Mouse (Mus musculus): Measurements from ENCODE around the gene Gdpgp1. TPM values are rescaled to one million over a fixed set of nuclear protein-coding genes. Genes with fewer than 3 reads are reported as not detected.

Gene Gdpgp1
- total and polyA plus RNA-seq, 3 experiments = 4.0 to 4.6 TPM; not detected in 1

- peak; percentile 31; the same call in 1 of the 2 replicates for TF ChIP-seq TCF12 (IDR thresholded peaks at IDR 0.05; ENCODE audit: low read depth, low read length)
- peak; percentile 30; the same call in 1 of the 2 replicates for TF ChIP-seq MXI1 (IDR thresholded peaks at IDR 0.05; ENCODE audit: low read depth, low read length)
- peak; percentile 63 for TF ChIP-seq SIN3A (IDR thresholded peaks at IDR 0.05; ENCODE audit: low read length)
- peak; percentile 75 for TF ChIP-seq BHLHE40 (IDR thresholded peaks at IDR 0.05; ENCODE audit: borderline replicate concordance, low read depth, low read length)
- peak; percentile 77 for TF ChIP-seq ETS1 (IDR thresholded peaks at IDR 0.05; ENCODE audit: low read depth, low read length)
- no peak for TF ChIP-seq USF1 (IDR thresholded peaks at IDR 0.05; ENCODE audit: low read depth, low read length)
- TF ChIP-seq CHD1 (IDR thresholded peaks at IDR 0.05; ENCODE audit: low read depth, low read length) = no peak
- Histone ChIP-seq H3K27ac (ENCODE audit: control insufficient read depth, low read depth, low read length) (no peak overlapping the region), H3K4me3 (ENCODE audit: control insufficient read depth in 1 of 2, insufficient read depth in 1 of 2, low read depth in 2 of 2, low read length in 2 of 2) (no peak overlapping the region), H3K9me3 (replicated peaks; ENCODE audit: insufficient read depth, low read length) (no peaks in the 10 kb centered on the region), H3K9ac (ENCODE audit: control insufficient read depth, low read depth, low read length, poor library complexity, severe bottlenecking) (no peak overlapping the region), H3K4me1 (ENCODE audit: control insufficient read depth in 1 of 2, insufficient read depth in 2 of 2, low read length in 2 of 2) (peaks cover 14 to 56% of the 10 kb centered on the region in 2 experiments), H3K36me3 (ENCODE audit: control insufficient read depth in 1 of 2, insufficient read depth in 2 of 2, low read length in 2 of 2) (peaks cover 0 to 44% of the 10 kb centered on the region in 2 experiments; a peak in 2 of 4 replicates), H3K27me3 (ENCODE audit: control insufficient read depth in 1 of 2, insufficient read depth in 2 of 2, low read length in 2 of 2) (no peaks in the 10 kb centered on the region), H3K79me2 (ENCODE audit: control insufficient read depth, insufficient read depth, low read length, poor library complexity) (peaks cover 67% of the 10 kb centered on the region)
- DNase-seq (ENCODE audit: low read depth, low spot score) = no peak
Observed at GRCm38 (mm10) chr7:80204961-80205360, 27.7 kb upstream of the Gdpgp1 start.

- Histone ChIP-seq H3K36me3 (ENCODE audit: control insufficient read depth in 1 of 2, insufficient read depth in 2 of 2, low read length in 2 of 2) (peaks cover 0 to 49% of the 10 kb centered on the region in 2 experiments; a peak in 2 of 4 replicates), H3K27ac (ENCODE audit: control insufficient read depth, low read depth, low read length) (peak overlapping the region; percentile 44), H3K9me3 (replicated peaks; ENCODE audit: insufficient read depth, low read length) (no peaks in the 10 kb centered on the region), H3K4me3 (ENCODE audit: control insufficient read depth in 1 of 2, insufficient read depth in 1 of 2, low read depth in 2 of 2, low read length in 2 of 2) (no peak overlapping the region), H3K4me1 (ENCODE audit: control insufficient read depth in 1 of 2, insufficient read depth in 2 of 2, low read length in 2 of 2) (peaks cover 23 to 59% of the 10 kb centered on the region in 2 experiments), H3K9ac (ENCODE audit: control insufficient read depth, low read depth, low read length, poor library complexity, severe bottlenecking) (0 out of 2 replicates have a peak overlapping the region, but pooled peaks have one; percentile 5), H3K27me3 (ENCODE audit: control insufficient read depth in 1 of 2, insufficient read depth in 2 of 2, low read length in 2 of 2) (no peaks in the 10 kb centered on the region), H3K79me2 (ENCODE audit: control insufficient read depth, insufficient read depth, low read length, poor library complexity) (peaks cover 67% of the 10 kb centered on the region)
- no peak for TF ChIP-seq ETS1 (IDR thresholded peaks at IDR 0.05; ENCODE audit: low read depth, low read length)
- TF ChIP-seq E2F4 (IDR thresholded peaks at IDR 0.05; ENCODE audit: borderline replicate concordance, low read depth, low read length) = no peak
- TF ChIP-seq TAL1 (IDR thresholded peaks at IDR 0.05; ENCODE audit: low read length) = peak; percentile 11; the same call in 1 of the 2 replicates
- TF ChIP-seq EP300 (IDR thresholded peaks at IDR 0.05; ENCODE audit: low read depth in 1 of 2, low read length in 2 of 2) = 0 out of 4 replicates have a peak, but pooled peaks of 1 of the 2 experiments have one; percentile 8
- TF ChIP-seq UBTF (IDR thresholded peaks at IDR 0.05; ENCODE audit: borderline replicate concordance, insufficient read depth, low read depth, low read length) = no peak
- TF ChIP-seq NRF1 (IDR thresholded peaks at IDR 0.05; ENCODE audit: insufficient read depth, low read depth, low read length, poor library complexity, severe bottlenecking) = no peak
- DNase-seq (ENCODE audit: low read depth, low spot score) = no peak
Observed at GRCm38 (mm10) chr7:80205705-80206589, 26.7 kb upstream of the Gdpgp1 start.

Measured in MEL (cell line).